Mouse (Mus musculus): ENCODE data around the gene Esp38. TPM values are rescaled to one million over a fixed set of nuclear protein-coding genes. Genes with fewer than 3 reads are reported as not detected.
"Not testable (repeated sequence)": the region's sequence is repeated elsewhere in the genome, so short reads cannot be mapped to it uniquely, and the experiment has no call there.

Gene Esp38
- polyA plus RNA-seq (2015; fragmentation: Nextera tagmentation; extraction: Ambion mirVana), result not detected in 2 replicates

DNA sequence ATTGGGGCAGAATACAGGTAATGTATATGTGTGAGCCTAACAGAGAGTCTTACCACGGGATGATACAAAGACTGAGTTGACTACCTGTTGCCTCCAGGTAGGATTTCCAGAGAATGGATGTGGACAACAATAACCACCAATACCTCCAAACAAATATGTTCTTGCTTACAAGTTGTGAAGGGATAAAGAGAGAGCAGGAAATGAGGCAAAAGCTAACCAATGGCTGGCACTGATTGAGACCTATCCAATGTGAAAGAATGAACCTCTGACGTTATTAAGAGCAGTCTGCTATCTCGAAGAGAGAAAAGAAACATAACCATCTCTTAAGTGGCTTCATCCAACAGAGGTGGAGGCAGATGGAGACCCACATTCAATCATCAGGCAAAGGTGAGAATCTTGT lies at the start of gene Esp38:
TSS of gene Esp38 (plus strand) at position 301 of the 400 bp plus-strand sequence.
- no peak for ATAC-seq (ENCODE audit: low read depth)
- H3K27ac ChIP-seq (ENCODE audit: low read length), result no peak within 1 kb of the TSS
- no peak within 1 kb of the TSS for H3K4me3 ChIP-seq (ENCODE audit: low read depth, low read length)
- no peak within 1 kb of the TSS for H3K4me2 ChIP-seq (ENCODE audit: low read depth, low read length)
- no peaks in the 10 kb centered on the region for H3K9me3 ChIP-seq (replicated peaks; ENCODE audit: control insufficient read depth, low read length)
- no peaks in the 10 kb centered on the region for H3K4me1 ChIP-seq (ENCODE audit: control insufficient read depth, low read depth, low read length)
- no peaks in the 10 kb centered on the region for H3K36me3 ChIP-seq (ENCODE audit: control insufficient read depth, insufficient read depth)
- no peak within 1 kb of the TSS for H3K9ac ChIP-seq (ENCODE audit: low read depth, low read length)
- WGBS (ENCODE audit: insufficient replicate concordance), result 43% methylated on average over 3 of the region's 3 CpGs
- H3K27me3 ChIP-seq (ENCODE audit: control insufficient read depth, insufficient read depth, low read depth, low read length), result no peaks in the 10 kb centered on the region

DNA sequence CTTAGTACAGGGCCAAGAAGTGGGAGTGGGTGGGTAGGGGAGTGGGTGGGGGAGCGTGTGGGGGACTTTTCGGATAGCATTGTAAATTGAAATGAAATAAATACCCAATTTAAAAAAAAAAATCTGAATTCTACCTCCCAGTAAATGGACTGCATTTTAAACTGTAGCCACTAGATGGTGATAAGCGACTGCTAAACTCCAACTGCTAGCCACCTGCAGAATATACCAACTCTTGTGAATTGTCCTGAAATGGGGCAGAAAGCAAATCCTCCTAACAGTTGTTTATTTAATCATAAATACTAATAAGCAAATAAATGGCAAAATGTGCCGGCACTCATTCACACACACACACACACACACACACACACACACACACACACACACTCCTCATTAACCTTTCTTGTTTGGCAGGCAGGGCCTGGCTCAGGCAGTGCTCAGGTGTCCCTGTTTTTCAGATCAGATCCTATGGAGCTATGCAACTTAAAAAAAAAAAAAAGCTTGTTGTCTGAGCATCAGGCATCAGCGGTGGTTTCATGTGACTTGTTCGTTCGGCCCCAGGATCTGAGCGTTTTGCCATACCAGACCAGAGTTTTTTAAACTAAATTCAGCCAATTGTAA lies 47.3 kb upstream of the Esp38 start:
- not testable (repeated sequence) for H3K4me3 ChIP-seq (ENCODE audit: low read depth, low read length); H3K9ac ChIP-seq (ENCODE audit: low read depth, low read length); H3K4me2 ChIP-seq (ENCODE audit: low read depth, low read length); H3K36me3 ChIP-seq (ENCODE audit: control insufficient read depth, insufficient read depth); H3K9me3 ChIP-seq (replicated peaks; ENCODE audit: control insufficient read depth, low read length); ATAC-seq (ENCODE audit: low read depth); H3K27ac ChIP-seq (ENCODE audit: low read length); H3K4me1 ChIP-seq (ENCODE audit: control insufficient read depth, low read depth, low read length); H3K27me3 ChIP-seq (ENCODE audit: control insufficient read depth, insufficient read depth, low read depth, low read length)
- 40% methylated on average over 8 of the region's 8 CpGs for WGBS (ENCODE audit: insufficient replicate concordance)

Other genes with a start within 250 kb of the Esp38 start
- not detected in 2 replicates for gene AC192777.2, start 144.9 kb downstream of the Esp38 start, polyA plus RNA-seq (2015; fragmentation: Nextera tagmentation; extraction: Ambion mirVana)

Data from liver, embryonic 16.5 days (tissue).